Mouse (Mus musculus): ENCODE results near the gene Arhgef2.

- TF ChIP-seq POLR2A (IDR thresholded peaks at IDR 0.05; ENCODE audit: control insufficient read depth, extremely low read depth, insufficient read depth, low read length, poor library complexity) (no peak), CTCF (IDR thresholded peaks at IDR 0.05; ENCODE audit: borderline replicate concordance, control insufficient read depth, extremely low read depth, insufficient read depth, low read length, poor library complexity) (no peak)
These were observed 9.4 kb downstream of the Arhgef2 start for GRCm38 (mm10) chr3:88615117-88615516.
